Mouse (Mus musculus) right cerebral cortex, postnatal 10 days (tissue): Measurements from ENCODE around the gene Lrpap1.

Experiments
- DNase-seq, 2 experiments: peaks; one replicate each; pipeline ENCODE4 v3.0.0; 2021; ENCODE audit warnings: low spot score in 2 of 2

The Lrpap1 gene

DNA sequence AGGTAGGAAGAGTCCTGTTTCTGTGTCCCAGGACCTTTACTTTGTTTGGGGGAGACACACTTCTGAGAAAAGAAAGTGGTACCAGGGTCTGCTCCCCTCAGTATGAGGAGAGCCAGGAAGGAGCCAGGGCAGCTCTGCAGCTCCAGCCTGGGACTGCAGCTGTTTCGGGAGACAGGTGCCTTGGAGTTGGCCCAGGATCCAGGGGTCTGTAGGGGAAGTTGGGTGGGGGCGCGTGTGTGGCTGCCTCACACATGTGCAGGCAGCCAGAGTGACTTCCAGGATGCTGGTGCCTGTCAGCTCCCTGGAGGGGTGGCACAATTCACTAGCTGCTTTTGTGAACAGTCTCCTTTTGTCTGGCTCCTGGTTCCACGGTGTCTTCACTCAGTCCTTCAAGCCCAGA lies 48.0 kb downstream of the Lrpap1 start:
- DNase-seq: no peak

DNA sequence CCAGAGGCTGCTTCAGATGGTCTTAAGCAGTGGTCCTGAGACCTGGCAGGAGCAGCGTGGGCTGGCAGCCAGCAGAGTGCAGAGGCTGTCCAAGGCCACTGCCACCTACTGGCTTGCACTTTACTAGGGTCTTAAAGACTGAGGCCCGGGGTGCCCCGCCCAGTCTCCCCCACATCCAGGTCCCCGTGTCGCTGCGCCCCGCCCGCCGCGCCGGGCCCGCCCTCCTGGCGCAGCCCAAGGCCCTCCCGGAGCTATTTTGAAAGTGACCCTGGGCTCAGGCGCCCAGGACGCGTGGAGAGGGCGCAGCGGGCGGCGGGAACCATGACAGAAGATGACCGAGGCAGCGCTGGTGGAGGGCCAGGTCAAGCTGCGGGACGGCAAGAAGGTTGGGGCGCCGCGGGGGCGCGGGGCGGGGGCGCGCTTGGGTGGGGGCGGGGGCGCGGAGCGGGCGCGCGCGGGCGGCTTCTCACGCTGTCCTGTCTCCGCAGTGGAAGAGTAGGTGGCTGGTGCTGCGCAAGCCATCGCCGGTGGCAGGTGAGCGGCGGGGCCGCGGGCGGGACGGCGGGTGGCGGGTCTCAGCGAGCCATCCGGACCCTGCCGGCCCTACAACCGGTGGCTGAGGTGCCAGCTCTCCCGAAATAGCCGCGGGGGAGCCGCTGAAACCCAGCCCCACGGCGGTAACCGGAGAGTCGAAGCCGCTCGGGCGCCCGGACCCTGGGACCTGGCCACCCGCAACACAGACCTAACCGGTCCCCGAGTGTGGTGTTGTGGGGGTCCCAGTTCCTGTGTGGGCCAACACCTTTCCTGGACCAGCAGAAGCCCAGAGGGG lies 48.7 kb downstream of the Lrpap1 start, which contains the start of gene Dok7:
TSS of gene Dok7 (plus strand) at position 163 of the 829 bp plus-strand sequence.
- peak; percentile 73 to 74 for DNase-seq

DNA sequence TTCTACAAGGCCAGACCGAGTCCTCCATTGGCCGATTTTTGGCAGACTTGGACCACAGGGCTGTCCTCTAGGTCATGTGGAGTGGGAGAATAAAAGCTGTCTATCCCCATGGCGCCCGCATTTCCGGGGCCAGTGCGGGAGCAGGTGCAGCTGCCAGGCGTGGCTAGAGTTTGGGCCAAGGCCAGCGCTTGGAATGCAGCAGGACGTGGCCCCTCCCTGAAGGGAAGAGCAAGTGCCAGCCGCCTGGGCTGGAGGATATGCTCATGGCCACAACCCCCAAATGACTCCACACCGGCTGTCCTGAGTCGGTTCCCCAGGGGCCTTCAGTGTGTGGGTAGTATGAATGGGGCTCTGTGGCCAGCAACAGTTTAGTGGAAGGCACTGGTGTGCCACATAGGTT lies 50.5 kb downstream of the Lrpap1 start:
- DNase-seq: peak in 1 of 2 experiments; percentile 58

DNA sequence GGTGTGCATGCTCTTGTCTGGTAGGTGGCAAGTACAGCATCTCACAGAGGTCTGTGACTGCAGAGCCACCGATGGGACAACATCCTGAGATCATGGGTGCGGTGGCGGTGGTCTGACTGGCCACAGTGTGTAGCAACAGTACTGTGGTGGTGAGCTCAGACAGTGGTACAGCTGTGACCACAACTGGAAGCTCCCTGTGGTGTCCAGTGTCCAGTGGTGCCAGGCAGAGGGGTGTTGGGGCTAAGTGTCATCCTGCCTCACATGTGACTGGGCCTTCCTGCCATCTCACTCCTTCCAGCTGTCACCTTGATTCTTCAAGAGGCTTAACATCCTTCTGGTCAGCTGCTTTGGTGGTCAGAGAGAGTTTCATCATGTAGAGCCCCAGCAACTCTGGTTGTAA lies 50.9 kb downstream of the Lrpap1 start:
- no peak for DNase-seq

DNA sequence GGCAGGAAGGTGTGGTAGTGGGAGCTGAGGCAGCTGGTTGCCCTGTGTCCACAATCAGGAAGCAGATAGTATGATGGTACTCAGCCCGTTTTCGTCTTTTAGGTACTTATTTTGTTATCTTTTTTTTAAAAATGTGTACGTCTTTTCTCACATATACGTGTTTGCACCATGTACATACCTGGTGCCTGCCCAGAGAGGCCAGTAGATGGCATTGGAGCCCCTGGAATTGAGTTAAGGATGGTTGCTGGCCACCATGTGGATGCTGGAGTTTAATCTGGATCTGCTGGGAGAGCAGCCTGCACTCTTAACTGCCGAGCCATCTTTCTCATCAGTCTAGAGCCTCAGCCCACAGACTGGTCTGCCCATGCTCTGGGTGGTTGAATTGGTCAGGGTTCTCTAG lies 55.0 kb downstream of the Lrpap1 start:
- no peak for DNase-seq

DNA sequence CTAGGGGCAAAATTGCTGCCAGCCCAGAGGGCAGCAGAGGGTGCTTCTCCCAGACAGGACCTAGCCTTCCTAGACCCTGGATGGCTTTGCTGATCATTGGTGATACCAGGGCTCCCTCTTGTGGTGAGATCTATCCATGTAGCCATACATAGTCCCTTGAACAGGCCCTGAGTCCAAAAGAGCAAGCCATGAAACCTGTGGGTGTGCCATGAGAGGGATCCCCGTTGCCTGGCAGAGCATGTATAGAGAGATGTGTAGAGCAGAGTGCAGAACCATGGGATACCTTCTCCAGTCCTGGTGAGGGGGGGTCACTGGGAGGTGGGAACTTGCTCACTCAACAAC lies 62.5 kb downstream of the Lrpap1 start:
- peak; percentile 84 to 89 for DNase-seq

DNA sequence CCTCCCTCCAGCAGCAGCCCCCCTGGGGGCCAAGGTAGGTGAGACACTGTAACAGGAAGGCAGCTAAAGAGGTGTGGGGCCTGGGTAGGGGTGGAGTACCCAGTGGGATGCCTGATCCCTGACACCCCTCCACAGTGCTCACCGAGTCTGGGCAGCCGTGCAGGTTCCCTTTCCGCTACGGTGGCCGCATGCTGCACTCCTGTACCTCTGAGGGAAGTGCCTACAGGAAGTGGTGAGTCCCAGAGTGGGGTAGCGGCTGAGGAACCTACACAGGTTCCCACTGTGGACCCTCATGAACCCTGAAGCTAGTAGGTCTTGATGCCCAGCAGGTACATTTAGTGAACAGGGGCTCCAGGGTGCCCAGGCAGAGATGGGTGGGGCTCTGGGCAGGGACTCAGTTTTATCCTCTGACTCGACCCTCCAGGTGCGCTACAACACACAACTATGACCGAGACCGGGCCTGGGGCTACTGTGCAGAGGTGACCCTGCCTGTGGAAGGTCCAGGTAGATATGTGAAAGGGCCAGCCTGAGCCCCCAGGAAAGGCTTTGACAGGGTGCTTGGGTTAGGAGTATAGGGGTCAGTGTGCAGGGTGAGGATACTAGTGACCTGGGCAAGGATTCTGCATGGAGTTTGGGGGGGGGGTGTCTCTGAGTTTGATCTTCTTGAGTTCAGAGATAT lies 63.0 kb downstream of the Lrpap1 start:
- no peak for DNase-seq
